Mouse (Mus musculus) lung, postnatal 0 days (tissue): ENCODE results near the gene Pkn2. TPM values are rescaled to one million over a fixed set of nuclear protein-coding genes. Genes with fewer than 3 reads are reported as not detected.
A peak's percentile ranks its signal among the peaks of the same experiment; 100 is the strongest.

Source experiments
- ATAC-seq: fragments of 200-750 bp; cut with Nextera tagmentation; 2 replicates; pipeline ENCODE4 v1.8.0; 2017; ENCODE audit warnings: moderate library complexity
- DNase-seq: peaks from one replicate; pipeline ENCODE4 v3.0.0-alpha.2; 2016; ENCODE audit warnings: low spot score
- H3K27ac ChIP-seq: fragments of 300-500 bp; sonication (generic); 2 replicates; pipeline ENCODE4 v1.5.1; 2014; ENCODE audit warnings: antibody characterized with exemption, mild to moderate bottlenecking, low read length, mixed read lengths
- H3K27me3 ChIP-seq: fragments of 300-500 bp; sonication (generic); replicated peaks from 2 replicates; pipeline ENCODE4 v1.6.1; 2014; ENCODE audit warnings: low read length, mixed read lengths; ENCODE audit not compliant: insufficient read depth
- H3K36me3 ChIP-seq: fragments of 300-500 bp; sonication (generic); 2 replicates; pipeline ENCODE4 v1.6.1; 2014; ENCODE audit warnings: low read length, mixed read lengths; ENCODE audit not compliant: insufficient read depth
- H3K4me1 ChIP-seq: fragments of 300-500 bp; sonication (generic); 2 replicates; pipeline ENCODE4 v1.6.1; 2014; ENCODE audit warnings: antibody characterized with exemption, low read depth, low read length, mixed read lengths; ENCODE audit not compliant: insufficient read depth
- H3K4me2 ChIP-seq: fragments of 300-500 bp; sonication (generic); replicated peaks from 2 replicates; pipeline ENCODE4 v1.6.1; 2014; ENCODE audit warnings: low read depth, mild to moderate bottlenecking, low read length, moderate library complexity, mixed read lengths
- H3K4me3 ChIP-seq: fragments of 300-500 bp; sonication (generic); 2 replicates; pipeline ENCODE4 v1.5.1; 2014; ENCODE audit warnings: low read depth, low read length
- H3K9ac ChIP-seq: fragments of 300-500 bp; sonication (generic); replicated peaks from 2 replicates; pipeline ENCODE4 v1.6.1; 2014; ENCODE audit warnings: low read depth, mild to moderate bottlenecking
- H3K9me3 ChIP-seq: fragments of 300-500 bp; sonication (generic); 2 replicates; pipeline ENCODE4 v1.6.1; 2016; ENCODE audit warnings: low read length, mixed read lengths
- CTCF ChIP-seq: IDR thresholded peaks from 2 replicates; pipeline ENCODE4 v1.5.1; 2016; ENCODE audit warnings: antibody characterized with exemption, mild to moderate bottlenecking
- EP300 ChIP-seq: IDR thresholded peaks from 2 replicates; pipeline ENCODE4 v1.6.1; 2016; ENCODE audit warnings: antibody characterized with exemption, mild to moderate bottlenecking, control low read depth
- WGBS: fragments of 180-500 bp; shearing (Covaris S2); extraction: QIAGEN DNeasy Blood & Tissue Kit; methylation state at CpG from one replicate; pipeline ENCODE4 v1.1.7; 2014; 5-methylcytosine and 5-hydroxymethylcytosine counted together
- polyA plus RNA-seq: library from polyadenylated mRNA; unstranded; fragments of >200 nt; fragmentation: Nextera tagmentation; extraction: Ambion mirVana; gene quantifications from 2 replicates; pipeline ENCODE4 v1.2.1, GENCODE M21; 2015

Gene Pkn2
- polyA plus RNA-seq, 1 experiment from 2014 or later: 57.5 TPM

GRCm38 (mm10) chr3:142881589-142881871, 274 bp downstream of the Pkn2 start:
- H3K27ac ChIP-seq: peak overlapping the region; percentile 97
- WGBS: 1% methylated on average over 18 of the region's 40 CpGs
- peak; percentile 30 for ATAC-seq
- no peaks in the 10 kb centered on the region for H3K36me3 ChIP-seq
- H3K4me2 ChIP-seq: peak overlapping the region; percentile 59
- no peaks in the 10 kb centered on the region for H3K9me3 ChIP-seq
- H3K4me3 ChIP-seq: peak overlapping the region; percentile 100
- H3K27me3 ChIP-seq: no peaks in the 10 kb centered on the region
- peak overlapping the region; percentile 96 for H3K9ac ChIP-seq
- 0 out of 2 replicates have a peak, but pooled peaks cover 3% of the 10 kb centered on the region for H3K4me1 ChIP-seq
- no peak for TF ChIP-seq CTCF
- no peak for TF ChIP-seq EP300
- no peak for DNase-seq

GRCm38 (mm10) chr3:142880790-142881588, 815 bp downstream of the Pkn2 start:
- H3K4me3 ChIP-seq: peak overlapping the region; percentile 100
- peak; percentile 3 for ATAC-seq
- H3K27ac ChIP-seq: peak overlapping the region; percentile 97
- no peaks in the 10 kb centered on the region for H3K36me3 ChIP-seq
- H3K9me3 ChIP-seq: no peaks in the 10 kb centered on the region
- H3K9ac ChIP-seq: peak overlapping the region; percentile 96
- no peaks in the 10 kb centered on the region for H3K27me3 ChIP-seq
- H3K4me2 ChIP-seq: peak overlapping the region; percentile 59
- 0 out of 2 replicates have a peak, but pooled peaks cover 3% of the 10 kb centered on the region for H3K4me1 ChIP-seq
- WGBS: under 1% methylated on average over 43 of the region's 72 CpGs
- TF ChIP-seq CTCF (0 out of 2 replicates have a peak, but pooled peaks have one; percentile 5), EP300 (no peak)
- DNase-seq: peak; percentile 57

- H3K36me3 ChIP-seq: no peaks in the 10 kb centered on the region
- H3K4me2 ChIP-seq: no peak overlapping the region
- no peaks in the 10 kb centered on the region for H3K4me1 ChIP-seq
- ATAC-seq (peak; percentile 72), DNase-seq (peak; percentile 59)
- no peaks in the 10 kb centered on the region for H3K9me3 ChIP-seq
- no peak overlapping the region for H3K9ac ChIP-seq
- no peaks in the 10 kb centered on the region for H3K27me3 ChIP-seq
- TF ChIP-seq EP300 (0 out of 2 replicates have a peak, but pooled peaks have one; percentile 12), CTCF (no peak)
- no peak overlapping the region for H3K4me3 ChIP-seq
- WGBS: 55% methylated on average over 2 of the region's 2 CpGs
- no peak overlapping the region for H3K27ac ChIP-seq
Observed at GRCm38 (mm10) chr3:142863236-142863635, 18.6 kb downstream of the Pkn2 start.

- Histone ChIP-seq H3K27ac (no peak overlapping the region), H3K4me2 (no peak overlapping the region), H3K9me3 (no peaks in the 10 kb centered on the region), H3K4me3 (no peak overlapping the region), H3K36me3 (no peaks in the 10 kb centered on the region), H3K9ac (no peak overlapping the region), H3K27me3 (no peaks in the 10 kb centered on the region), H3K4me1 (no peaks in the 10 kb centered on the region)
- ATAC-seq (no peak), DNase-seq (no peak)
- 48% methylated on average over 3 of the region's 3 CpGs for WGBS
- no peak for TF ChIP-seq EP300
- TF ChIP-seq CTCF: no peak
Observed at GRCm38 (mm10) chr3:142856832-142857231, 25.0 kb downstream of the Pkn2 start.

- DNase-seq (no peak), ATAC-seq (no peak)
- no peaks in the 10 kb centered on the region for H3K9me3 ChIP-seq
- 50% methylated on average over 4 of the region's 4 CpGs for WGBS
- no peak overlapping the region for H3K4me3 ChIP-seq
- no peak overlapping the region for H3K4me2 ChIP-seq
- no peaks in the 10 kb centered on the region for H3K27me3 ChIP-seq
- H3K4me1 ChIP-seq: no peaks in the 10 kb centered on the region
- no peak overlapping the region for H3K9ac ChIP-seq
- no peak overlapping the region for H3K27ac ChIP-seq
- no peaks in the 10 kb centered on the region for H3K36me3 ChIP-seq
- TF ChIP-seq CTCF (no peak), EP300 (no peak)
Observed at GRCm38 (mm10) chr3:142855961-142856472, 25.8 kb downstream of the Pkn2 start.

- Histone ChIP-seq H3K9me3 (no peaks in the 10 kb centered on the region), H3K36me3 (no peaks in the 10 kb centered on the region), H3K9ac (no peak overlapping the region), H3K4me2 (no peak overlapping the region), H3K27ac (no peak overlapping the region), H3K27me3 (no peaks in the 10 kb centered on the region), H3K4me1 (no peaks in the 10 kb centered on the region), H3K4me3 (no peak overlapping the region)
- 86% methylated on average over 3 of the region's 3 CpGs for WGBS
- DNase-seq (no peak), ATAC-seq (no peak)
- no peak for TF ChIP-seq EP300
Observed at GRCm38 (mm10) chr3:142852911-142853310, 28.9 kb downstream of the Pkn2 start.
